Mouse (Mus musculus): ENCODE data around the gene Tead1.

The Tead1 gene

GRCm38 (mm10) chr7:112679171-112679512 lies at the start of gene Tead1:
Gene Tead1 (plus strand): TSS chr7:112679318.
- DNase-seq (ENCODE audit: low read depth, low spot score), result peak; percentile 36

- DNase-seq (ENCODE audit: low read depth, low spot score), result no peak
Observed at GRCm38 (mm10) chr7:112634505-112635213, 44.5 kb upstream of the Tead1 start.

GRCm38 (mm10) chr7:112635936-112636335 lies 43.2 kb upstream of the Tead1 start:
- DNase-seq (ENCODE audit: low read depth, low spot score), result no peak

GRCm38 (mm10) chr7:112643866-112644543 lies 35.1 kb upstream of the Tead1 start:
- no peak for DNase-seq (ENCODE audit: low read depth, low spot score)

GRCm38 (mm10) chr7:112644701-112645100 lies 34.4 kb upstream of the Tead1 start:
- DNase-seq (ENCODE audit: low read depth, low spot score), result no peak

GRCm38 (mm10) chr7:112645724-112646123 lies 33.4 kb upstream of the Tead1 start:
- DNase-seq (ENCODE audit: low read depth, low spot score), result no peak

GRCm38 (mm10) chr7:112647417-112647816 lies 31.7 kb upstream of the Tead1 start:
- DNase-seq (ENCODE audit: low read depth, low spot score), result no peak

GRCm38 (mm10) chr7:112656141-112656662 lies 22.9 kb upstream of the Tead1 start:
- no peak for DNase-seq (ENCODE audit: low read depth, low spot score)

GRCm38 (mm10) chr7:112658939-112659338 lies 20.2 kb upstream of the Tead1 start:
- no peak for DNase-seq (ENCODE audit: low read depth, low spot score)

- DNase-seq (ENCODE audit: low read depth, low spot score), result no peak
Observed at GRCm38 (mm10) chr7:112659816-112660215, 19.3 kb upstream of the Tead1 start.

- no peak for DNase-seq (ENCODE audit: low read depth, low spot score)
Observed at GRCm38 (mm10) chr7:112660325-112660724, 18.8 kb upstream of the Tead1 start.

- DNase-seq (ENCODE audit: low read depth, low spot score), result no peak
Observed at GRCm38 (mm10) chr7:112662398-112663313, 16.5 kb upstream of the Tead1 start.

GRCm38 (mm10) chr7:112663314-112663966 lies 15.7 kb upstream of the Tead1 start:
- no peak for DNase-seq (ENCODE audit: low read depth, low spot score)

GRCm38 (mm10) chr7:112669993-112670392 lies 9.1 kb upstream of the Tead1 start:
- no peak for DNase-seq (ENCODE audit: low read depth, low spot score)

- peak; percentile 3 for DNase-seq (ENCODE audit: low read depth, low spot score)
Observed at GRCm38 (mm10) chr7:112678418-112679170, 524 bp upstream of the Tead1 start.

- DNase-seq (ENCODE audit: low read depth, low spot score), result peak; percentile 3
Observed at GRCm38 (mm10) chr7:112679513-112680245, 561 bp downstream of the Tead1 start.

GRCm38 (mm10) chr7:112680498-112681251 lies 1.6 kb downstream of the Tead1 start:
- DNase-seq (ENCODE audit: low read depth, low spot score), result no peak

GRCm38 (mm10) chr7:112684626-112685561 lies 5.8 kb downstream of the Tead1 start:
- DNase-seq (ENCODE audit: low read depth, low spot score), result no peak
